Mouse (Mus musculus) intestine, embryonic 15.5 days (tissue): ENCODE measurements around the gene Cul4a. TPM values are rescaled to one million over a fixed set of nuclear protein-coding genes. Genes with fewer than 3 reads are reported as not detected.
"Not testable (repeated sequence)": the region's sequence is repeated elsewhere in the genome, so short reads cannot be mapped to it uniquely, and the experiment has no call there.

Experiments
- ATAC-seq: fragments of 200-750 bp; cut with Nextera tagmentation; 2 replicates; pipeline ENCODE4 v1.8.0; 2017; ENCODE audit warnings: moderate TSS enrichment, moderate library complexity
- H3K27ac ChIP-seq: fragments of 300-500 bp; sonication (generic); 2 replicates; pipeline ENCODE4 v1.5.1; 2015; ENCODE audit warnings: mild to moderate bottlenecking, inconsistent platforms
- H3K27me3 ChIP-seq: fragments of 300-500 bp; sonication (generic); replicated peaks from 2 replicates; pipeline ENCODE4 v1.6.1; 2015; ENCODE audit warnings: inconsistent platforms
- H3K36me3 ChIP-seq: fragments of 300-500 bp; sonication (generic); 2 replicates; pipeline ENCODE4 v1.6.1; 2015; ENCODE audit warnings: inconsistent platforms
- H3K4me1 ChIP-seq: fragments of 300-500 bp; sonication (generic); replicated peaks from 2 replicates; pipeline ENCODE4 v1.6.1; 2015; ENCODE audit warnings: inconsistent platforms
- H3K4me2 ChIP-seq: fragments of 300-500 bp; sonication (generic); replicated peaks from 2 replicates; pipeline ENCODE4 v1.6.1; 2015; ENCODE audit warnings: mild to moderate bottlenecking, inconsistent platforms
- H3K4me3 ChIP-seq: fragments of 300-500 bp; sonication (generic); replicated peaks from 2 replicates; pipeline ENCODE4 v1.5.1; 2015; ENCODE audit warnings: inconsistent platforms
- H3K9ac ChIP-seq: fragments of 300-500 bp; sonication (generic); 2 replicates; pipeline ENCODE4 v1.6.1; 2015; ENCODE audit warnings: inconsistent platforms
- H3K9me3 ChIP-seq: fragments of 300-500 bp; sonication (generic); 2 replicates; pipeline ENCODE4 v1.6.1; 2016; ENCODE audit warnings: inconsistent platforms
- WGBS: fragments of 180-500 bp; shearing (Covaris S2); methylation state at CpG from one replicate; pipeline ENCODE4 v1.1.7; 2015; 5-methylcytosine and 5-hydroxymethylcytosine counted together
- polyA plus RNA-seq: library from polyadenylated mRNA; unstranded; fragments of >200 nt; fragmentation: Nextera tagmentation; extraction: Ambion mirVana; gene quantifications from 2 replicates; pipeline ENCODE4 v1.2.1, GENCODE M21; 2015

Cul4a gene
- polyA plus RNA-seq, 1 experiment from 2014 or later, result 91.5 TPM

- 88% methylated on average over 8 of the region's 8 CpGs for WGBS
- H3K9ac ChIP-seq, result no peak overlapping the region
- no peak overlapping the region for H3K4me2 ChIP-seq
- ATAC-seq, result no peak
- H3K4me3 ChIP-seq, result no peak overlapping the region
- H3K4me1 ChIP-seq, result peaks cover 11% of the 10 kb centered on the region
- H3K9me3 ChIP-seq, result no peaks in the 10 kb centered on the region
- H3K27ac ChIP-seq, result no peak overlapping the region
- 0 out of 2 replicates have a peak, but pooled peaks cover 4% of the 10 kb centered on the region for H3K36me3 ChIP-seq
- no peaks in the 10 kb centered on the region for H3K27me3 ChIP-seq
These were observed 3.5 kb downstream of the Cul4a start for GRCm38 (mm10) chr8:13108967-13109366.

- no peak for ATAC-seq
- H3K4me3 ChIP-seq, result no peak overlapping the region
- H3K27me3 ChIP-seq, result no peaks in the 10 kb centered on the region
- H3K27ac ChIP-seq, result no peak overlapping the region
- H3K4me2 ChIP-seq, result no peak overlapping the region
- 0 out of 2 replicates have a peak, but pooled peaks cover 4% of the 10 kb centered on the region for H3K36me3 ChIP-seq
- 55% methylated on average over 1 of the region's 1 CpGs for WGBS
- H3K9ac ChIP-seq, result no peak overlapping the region
- H3K4me1 ChIP-seq, result peaks cover 8% of the 10 kb centered on the region; the same call in 1 of the 2 replicates
- no peaks in the 10 kb centered on the region for H3K9me3 ChIP-seq
These were observed 4.1 kb downstream of the Cul4a start for GRCm38 (mm10) chr8:13109416-13109960.

GRCm38 (mm10) chr8:13111917-13112316, 6.5 kb downstream of the Cul4a start:
- Histone ChIP-seq H3K9me3 (no peaks in the 10 kb centered on the region), H3K4me2 (no peak overlapping the region), H3K4me3 (no peak overlapping the region), H3K4me1 (peaks cover 4% of the 10 kb centered on the region; the same call in 1 of the 2 replicates), H3K36me3 (peaks cover 4% of the 10 kb centered on the region; the same call in 1 of the 2 replicates), H3K27me3 (no peaks in the 10 kb centered on the region), H3K9ac (no peak overlapping the region), H3K27ac (no peak overlapping the region)
- no peak for ATAC-seq
- WGBS, result 82% methylated on average over 11 of the region's 11 CpGs

- Histone ChIP-seq H3K9me3 (no peaks in the 10 kb centered on the region), H3K4me2 (no peak overlapping the region), H3K36me3 (peaks cover 4% of the 10 kb centered on the region; the same call in 1 of the 2 replicates), H3K9ac (no peak overlapping the region), H3K27me3 (no peaks in the 10 kb centered on the region), H3K27ac (no peak overlapping the region), H3K4me3 (no peak overlapping the region), H3K4me1 (peaks cover 4% of the 10 kb centered on the region; the same call in 1 of the 2 replicates)
- 92% methylated on average over 4 of the region's 4 CpGs for WGBS
- ATAC-seq, result no peak
These were observed 7.8 kb downstream of the Cul4a start for GRCm38 (mm10) chr8:13113232-13113631.

- Histone ChIP-seq H3K4me2 (no peak overlapping the region), H3K27me3 (no peaks in the 10 kb centered on the region), H3K9me3 (no peaks in the 10 kb centered on the region), H3K9ac (no peak overlapping the region), H3K27ac (no peak overlapping the region), H3K4me1 (no peaks in the 10 kb centered on the region), H3K36me3 (peaks cover 20% of the 10 kb centered on the region), H3K4me3 (no peak overlapping the region)
- no peak for ATAC-seq
- 93% methylated on average over 2 of the region's 2 CpGs for WGBS
These were observed 11.7 kb downstream of the Cul4a start for GRCm38 (mm10) chr8:13117096-13117495.

- Histone ChIP-seq H3K9me3 (no peaks in the 10 kb centered on the region), H3K27ac (no peak overlapping the region), H3K4me2 (no peak overlapping the region), H3K4me3 (no peak overlapping the region), H3K27me3 (no peaks in the 10 kb centered on the region), H3K4me1 (no peaks in the 10 kb centered on the region), H3K36me3 (peaks cover 26% of the 10 kb centered on the region), H3K9ac (no peak overlapping the region)
- no peak for ATAC-seq
- WGBS, result 88% methylated on average over 3 of the region's 3 CpGs
These were observed 13.1 kb downstream of the Cul4a start for GRCm38 (mm10) chr8:13118516-13118915.

GRCm38 (mm10) chr8:13120882-13121665, 15.7 kb downstream of the Cul4a start:
- 88% methylated on average over 7 of the region's 7 CpGs for WGBS
- no peak overlapping the region for H3K9ac ChIP-seq
- ATAC-seq, result no peak

GRCm38 (mm10) chr8:13122887-13123421, 17.5 kb downstream of the Cul4a start:
- H3K27ac ChIP-seq, result no peak overlapping the region
- no peaks in the 10 kb centered on the region for H3K9me3 ChIP-seq
- WGBS, result 93% methylated on average over 7 of the region's 7 CpGs
- H3K9ac ChIP-seq, result no peak overlapping the region
- H3K4me3 ChIP-seq, result no peak overlapping the region
- H3K36me3 ChIP-seq, result peaks cover 29% of the 10 kb centered on the region
- no peak for ATAC-seq
- no peaks in the 10 kb centered on the region for H3K4me1 ChIP-seq
- no peaks in the 10 kb centered on the region for H3K27me3 ChIP-seq
- H3K4me2 ChIP-seq, result no peak overlapping the region

More at GRCm38 (mm10) chr8:13120882-13121665, 15.7 kb downstream of the Cul4a start:
- H3K36me3 ChIP-seq, result peaks cover 25% of the 10 kb centered on the region
- no peaks in the 10 kb centered on the region for H3K4me1 ChIP-seq
- H3K27me3 ChIP-seq, result no peaks in the 10 kb centered on the region
- no peak overlapping the region for H3K4me2 ChIP-seq
- H3K4me3 ChIP-seq, result no peak overlapping the region
- H3K9me3 ChIP-seq, result no peaks in the 10 kb centered on the region
- no peak overlapping the region for H3K27ac ChIP-seq

- no peak for ATAC-seq
- WGBS, result 91% methylated on average over 8 of the region's 8 CpGs
- Histone ChIP-seq H3K27ac (no peak overlapping the region), H3K9me3 (no peaks in the 10 kb centered on the region), H3K4me3 (no peak overlapping the region), H3K4me1 (no peaks in the 10 kb centered on the region), H3K9ac (no peak overlapping the region), H3K4me2 (no peak overlapping the region), H3K36me3 (peaks cover 32% of the 10 kb centered on the region), H3K27me3 (no peaks in the 10 kb centered on the region)
These were observed 19.5 kb downstream of the Cul4a start for GRCm38 (mm10) chr8:13124897-13125296.

- H3K27ac ChIP-seq, H3K9me3 ChIP-seq, H3K9ac ChIP-seq, H3K4me3 ChIP-seq, H3K27me3 ChIP-seq, H3K4me1 ChIP-seq, H3K4me2 ChIP-seq, ATAC-seq: not testable (repeated sequence)
- 71% methylated on average over 9 of the region's 9 CpGs for WGBS
- peaks cover 60% of the 10 kb centered on the region for H3K36me3 ChIP-seq
These were observed 26.8 kb downstream of the Cul4a start for GRCm38 (mm10) chr8:13132220-13132619.

GRCm38 (mm10) chr8:13139641-13140182, 34.3 kb downstream of the Cul4a start:
- no peak overlapping the region for H3K4me3 ChIP-seq
- peak; percentile 58 for ATAC-seq
- no peak overlapping the region for H3K27ac ChIP-seq
- no peaks in the 10 kb centered on the region for H3K27me3 ChIP-seq
- peaks cover 80% of the 10 kb centered on the region for H3K36me3 ChIP-seq
- H3K4me1 ChIP-seq, result no peaks in the 10 kb centered on the region
- no peak overlapping the region for H3K4me2 ChIP-seq
- no peak overlapping the region for H3K9ac ChIP-seq
- H3K9me3 ChIP-seq, result no peaks in the 10 kb centered on the region
- WGBS, result 86% methylated on average over 6 of the region's 6 CpGs

- Histone ChIP-seq H3K4me1 (no peaks in the 10 kb centered on the region), H3K36me3 (peaks cover 73% of the 10 kb centered on the region), H3K9me3 (no peaks in the 10 kb centered on the region), H3K4me3 (no peak overlapping the region), H3K27ac (no peak overlapping the region), H3K27me3 (no peaks in the 10 kb centered on the region), H3K4me2 (no peak overlapping the region), H3K9ac (no peak overlapping the region)
- no peak for ATAC-seq
- 92% methylated on average over 5 of the region's 5 CpGs for WGBS
These were observed 36.3 kb downstream of the Cul4a start for GRCm38 (mm10) chr8:13141681-13142080.
